Mouse (Mus musculus) embryonic fibroblast, embryonic 13.5 days (primary cell): Measurements from ENCODE around the gene Hps5.
"Not testable (repeated sequence)": the region's sequence is repeated elsewhere in the genome, so short reads cannot be mapped to it uniquely, and the experiment has no call there.

Experiments
- CTCF ChIP-seq: IDR thresholded peaks from 2 replicates; pipeline ENCODE4 v1.5.1; 2011; ENCODE audit warnings: mild to moderate bottlenecking, control low read depth, low read length, moderate library complexity, borderline replicate concordance; ENCODE audit not compliant: insufficient read depth
- POLR2A ChIP-seq: IDR thresholded peaks from 2 replicates; pipeline ENCODE4 v1.6.1; 2011; ENCODE audit warnings: low read depth, mild to moderate bottlenecking, control low read depth, low read length, moderate library complexity

- not testable (repeated sequence) for TF ChIP-seq CTCF, POLR2A
Measured at GRCm38 (mm10) chr7:46832112-46832810, 36.4 kb upstream of the Hps5 start.
